Mouse (Mus musculus) monocyte, adult 5-6 weeks (primary cell): ENCODE data around the gene Ung. TPM values are rescaled to one million over a fixed set of nuclear protein-coding genes. Genes with fewer than 3 reads are reported as not detected.

Experiments used
- ATAC-seq: fragments of 153-309, 156-312 bp; replicated peaks from 2 replicates; pipeline ENCODE4 v1.8.0; 2017; ENCODE audit warnings: mild to moderate bottlenecking; ENCODE audit not compliant: low TSS enrichment, insufficient number of reproducible peaks, severe bottlenecking, poor library complexity, low FRiP score
- total RNA-seq: library from RNA; stranded (forward); fragments of 200-1000, 200-491, 200-594 nt; gene quantifications from 3 replicates; pipeline ENCODE4 v1.2.3, GENCODE M21; 2017

Gene Ung
- total RNA-seq, 1 experiment from 2014 or later = 1.9 TPM

GRCm38 (mm10) chr5:114129550-114130210 lies 506 bp upstream of the Ung start:
- ATAC-seq = no peak

GRCm38 (mm10) chr5:114130698-114131520 lies 723 bp downstream of the Ung start:
- ATAC-seq = peak; percentile 84

GRCm38 (mm10) chr5:114131521-114131840 lies 1.3 kb downstream of the Ung start:
- ATAC-seq = no peak

- no peak for ATAC-seq
Measured at GRCm38 (mm10) chr5:114132841-114133240, 2.7 kb downstream of the Ung start.

- ATAC-seq = no peak
Measured at GRCm38 (mm10) chr5:114134091-114134534, 3.9 kb downstream of the Ung start.

- ATAC-seq = no peak
Measured at GRCm38 (mm10) chr5:114135516-114135915, 5.3 kb downstream of the Ung start.

GRCm38 (mm10) chr5:114137481-114138276 lies 7.5 kb downstream of the Ung start:
- no peak for ATAC-seq

- ATAC-seq = no peak
Measured at GRCm38 (mm10) chr5:114138277-114139164, 8.3 kb downstream of the Ung start.

- no peak for ATAC-seq
Measured at GRCm38 (mm10) chr5:114139175-114139574, 9.0 kb downstream of the Ung start.

- ATAC-seq = no peak
Measured at GRCm38 (mm10) chr5:114146028-114146888, 16.1 kb downstream of the Ung start, which contains the start of gene Acacb. Gene Acacb (plus strand): TSS chr5:114146535.

- ATAC-seq = no peak
Measured at GRCm38 (mm10) chr5:114147043-114147972, 17.1 kb downstream of the Ung start.

- no peak for ATAC-seq
Measured at GRCm38 (mm10) chr5:114152359-114153092, 22.3 kb downstream of the Ung start.

GRCm38 (mm10) chr5:114153490-114153889 lies 23.3 kb downstream of the Ung start:
- no peak for ATAC-seq

- no peak for ATAC-seq
Measured at GRCm38 (mm10) chr5:114154765-114155164, 24.6 kb downstream of the Ung start.

- ATAC-seq = no peak
Measured at GRCm38 (mm10) chr5:114155168-114155933, 25.2 kb downstream of the Ung start.
